Mouse (Mus musculus) intestine, embryonic 16.5 days (tissue): ENCODE results near the gene Odf3l2. TPM values are rescaled to one million over a fixed set of nuclear protein-coding genes. Genes with fewer than 3 reads are reported as not detected.
A peak's percentile ranks its signal among the peaks of the same experiment; 100 is the strongest.

Source experiments
- ATAC-seq: fragments of 200-750 bp; cut with Nextera tagmentation; 2 replicates; pipeline ENCODE4 v1.8.0; 2017; ENCODE audit warnings: moderate TSS enrichment, moderate library complexity
- H3K27ac ChIP-seq: fragments of 300-500 bp; sonication (generic); 2 replicates; pipeline ENCODE4 v1.5.1; 2014; ENCODE audit warnings: mild to moderate bottlenecking, low read length
- H3K27me3 ChIP-seq: fragments of 300-500 bp; sonication (generic); replicated peaks from 2 replicates; pipeline ENCODE4 v1.6.1; 2014; ENCODE audit warnings: low read length, control low read depth, mixed read lengths; ENCODE audit not compliant: control insufficient read depth, insufficient read depth
- H3K36me3 ChIP-seq: fragments of 300-500 bp; sonication (generic); 2 replicates; pipeline ENCODE4 v1.6.1; 2014; ENCODE audit warnings: low read length, control low read depth; ENCODE audit not compliant: control insufficient read depth, insufficient read depth
- H3K4me1 ChIP-seq: fragments of 300-500 bp; sonication (generic); 2 replicates; pipeline ENCODE4 v1.6.1; 2014; ENCODE audit warnings: low read length, control low read depth, mixed read lengths; ENCODE audit not compliant: control insufficient read depth, insufficient read depth
- H3K4me2 ChIP-seq: fragments of 300-500 bp; sonication (generic); 2 replicates; pipeline ENCODE4 v1.6.1; 2014; ENCODE audit warnings: low read depth, low read length, control low read depth
- H3K4me3 ChIP-seq: fragments of 300-500 bp; sonication (generic); 2 replicates; pipeline ENCODE4 v1.5.1; 2014; ENCODE audit warnings: mild to moderate bottlenecking, low read length
- H3K9ac ChIP-seq: fragments of 300-500 bp; sonication (generic); 2 replicates; pipeline ENCODE4 v1.6.1; 2014; ENCODE audit warnings: low read depth, low read length
- H3K9me3 ChIP-seq: fragments of 300-500 bp; sonication (generic); 2 replicates; pipeline ENCODE4 v1.6.1; 2016; ENCODE audit warnings: low read length, control low read depth; ENCODE audit not compliant: control insufficient read depth
- WGBS: fragments of 180-500 bp; shearing (Covaris S2); extraction: QIAGEN DNeasy Blood & Tissue Kit; methylation state at CpG from one replicate; pipeline ENCODE4 v1.1.7; 2014; 5-methylcytosine and 5-hydroxymethylcytosine counted together
- polyA plus RNA-seq: library from polyadenylated mRNA; unstranded; fragments of >200 nt; fragmentation: Nextera tagmentation; extraction: Ambion mirVana; gene quantifications from 2 replicates; pipeline ENCODE4 v1.2.1, GENCODE M21; 2015

The Odf3l2 gene
- polyA plus RNA-seq, 1 experiment from 2014 or later, result not detected

GRCm38 (mm10) chr10:79615860-79616259, 29.7 kb downstream of the Odf3l2 start:
- Histone ChIP-seq H3K27me3 (peaks cover 21% of the 10 kb centered on the region), H3K9ac (no peak overlapping the region), H3K4me2 (no peak overlapping the region), H3K36me3 (0 out of 2 replicates have a peak, but pooled peaks cover 3% of the 10 kb centered on the region), H3K27ac (peak overlapping the region; percentile 23; the same call in 1 of the 2 replicates), H3K9me3 (no peaks in the 10 kb centered on the region), H3K4me1 (peaks cover 12% of the 10 kb centered on the region), H3K4me3 (no peak overlapping the region)
- WGBS, result 4% methylated on average over 8 of the region's 8 CpGs
- ATAC-seq, result peak; percentile 39

DNA sequence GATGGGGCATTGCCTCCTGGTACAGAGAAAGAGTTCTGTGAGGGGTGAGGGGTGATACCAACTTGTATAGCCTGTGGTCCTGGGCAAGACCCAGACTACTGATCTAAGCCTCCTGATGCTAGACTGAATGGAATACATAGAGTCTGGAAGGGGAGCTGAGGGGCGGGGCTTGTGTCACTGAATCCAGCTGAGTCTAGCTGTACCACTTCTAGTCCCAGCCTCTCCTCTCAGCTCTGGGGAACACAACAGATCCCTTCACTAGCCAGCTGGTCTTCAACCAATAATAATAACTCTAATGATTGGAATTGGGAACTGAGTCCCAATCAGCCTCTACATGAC, 31.3 kb downstream of the Odf3l2 start:
- Histone ChIP-seq H3K36me3 (no peaks in the 10 kb centered on the region), H3K4me1 (peaks cover 12% of the 10 kb centered on the region), H3K9me3 (no peaks in the 10 kb centered on the region), H3K27me3 (peaks cover 21% of the 10 kb centered on the region), H3K9ac (no peak overlapping the region), H3K4me3 (peak overlapping the region; percentile 62), H3K4me2 (peak overlapping the region; percentile 98), H3K27ac (no peak overlapping the region)
- no peak; the same call in 1 of the 2 replicates for ATAC-seq
- WGBS, result 89% methylated on average over 1 of the region's 1 CpGs

GRCm38 (mm10) chr10:79613578-79614304, 31.8 kb downstream of the Odf3l2 start, which contains the start of gene C2cd4c:
C2cd4c (minus strand) TSS chr10:79614025.
- Histone ChIP-seq H3K4me1 (peaks cover 12% of the 10 kb centered on the region), H3K27me3 (peaks cover 21% of the 10 kb centered on the region), H3K9me3 (no peaks in the 10 kb centered on the region), H3K36me3 (no peaks in the 10 kb centered on the region), H3K27ac (no peak within 1 kb of the TSS), H3K4me2 (peak within 1 kb of the TSS; percentile 98), H3K4me3 (peak within 1 kb of the TSS; percentile 62), H3K9ac (peak within 1 kb of the TSS; percentile 70)
- WGBS, result 1% methylated on average over 60 of the region's 60 CpGs
- ATAC-seq, result peak; percentile 89

DNA sequence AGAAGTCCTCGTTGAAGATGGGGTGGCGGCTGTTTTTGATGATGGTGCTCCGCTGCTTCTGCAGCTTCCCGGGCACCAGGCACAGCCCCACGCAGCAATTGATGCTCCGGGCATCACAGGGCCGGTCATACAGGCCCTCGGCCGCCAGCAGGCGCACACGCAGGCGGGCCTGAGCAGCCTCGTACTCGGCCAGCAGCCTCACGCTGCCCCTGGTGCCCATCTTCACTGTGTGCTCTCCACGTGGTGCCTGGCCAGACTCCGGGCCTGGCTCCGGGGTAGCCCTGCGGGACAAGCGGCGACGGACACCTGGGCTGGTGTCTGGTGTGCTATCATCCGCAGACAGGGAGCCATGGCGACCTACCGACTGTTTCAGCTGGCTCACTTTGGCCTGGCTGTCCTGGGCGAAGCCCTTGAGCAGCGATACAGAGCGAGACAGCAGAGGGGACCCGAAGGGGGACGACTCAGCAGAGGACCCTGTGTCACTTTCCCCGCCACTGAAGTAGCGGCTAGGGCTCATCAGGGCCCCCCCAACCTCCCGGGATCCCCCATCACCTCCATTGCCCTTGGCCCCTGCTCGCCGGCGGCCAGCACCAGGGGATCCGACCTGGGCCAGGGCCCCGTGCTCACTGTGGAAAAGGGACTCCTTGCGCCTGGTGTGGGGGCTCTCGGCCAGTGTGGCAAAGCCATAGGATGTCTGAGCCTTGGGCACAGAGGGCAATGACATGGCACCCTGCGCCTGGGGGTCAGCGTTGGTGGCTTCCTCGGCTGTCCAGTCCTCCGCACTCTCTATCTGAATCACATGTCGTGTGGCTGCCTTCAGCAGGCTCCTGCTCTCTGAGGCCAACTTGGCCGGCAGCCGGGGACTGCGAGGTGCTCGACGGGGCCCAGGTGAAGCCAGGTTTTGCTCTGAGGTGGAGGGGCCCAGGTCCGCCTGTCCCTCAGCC, 33.1 kb downstream of the Odf3l2 start:
- 23% methylated on average over 51 of the region's 51 CpGs for WGBS
- Histone ChIP-seq H3K4me1 (peaks cover 12% of the 10 kb centered on the region), H3K4me2 (peak overlapping the region; percentile 27; the same call in 1 of the 2 replicates), H3K36me3 (no peaks in the 10 kb centered on the region), H3K27me3 (peaks cover 23% of the 10 kb centered on the region), H3K27ac (no peak overlapping the region), H3K9ac (no peak overlapping the region; the same call in 1 of the 2 replicates), H3K4me3 (peak overlapping the region; percentile 12; the same call in 1 of the 2 replicates), H3K9me3 (no peaks in the 10 kb centered on the region)
- ATAC-seq, result no peak

DNA sequence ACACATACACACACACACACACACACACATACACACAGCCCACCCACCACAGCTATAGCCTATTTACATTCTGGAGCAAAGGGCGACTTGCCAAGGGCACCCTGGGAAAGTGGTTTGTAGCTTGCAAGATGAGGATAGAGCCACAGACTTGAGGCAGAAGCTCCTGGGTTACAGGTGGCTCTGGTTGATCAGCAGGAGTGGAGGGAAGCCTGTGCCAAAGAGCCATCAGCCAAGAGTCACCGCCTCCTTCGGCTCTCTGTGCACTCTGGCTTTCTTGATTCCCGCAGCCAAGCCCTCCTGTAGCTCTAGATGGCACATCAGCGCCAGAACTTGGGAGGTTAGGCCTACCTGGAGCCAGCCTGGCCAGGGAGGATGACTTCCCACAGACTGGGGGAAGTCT, 34.2 kb downstream of the Odf3l2 start:
- no peak for ATAC-seq
- Histone ChIP-seq H3K4me3 (no peak overlapping the region), H3K4me1 (peaks cover 12% of the 10 kb centered on the region), H3K9ac (no peak overlapping the region), H3K36me3 (no peaks in the 10 kb centered on the region), H3K9me3 (no peaks in the 10 kb centered on the region), H3K4me2 (no peak overlapping the region), H3K27me3 (peaks cover 23% of the 10 kb centered on the region), H3K27ac (no peak overlapping the region)
- WGBS, result 40% methylated on average over 5 of the region's 5 CpGs

GRCm38 (mm10) chr10:79609276-79609675, 36.3 kb downstream of the Odf3l2 start:
- Histone ChIP-seq H3K4me1 (peaks cover 12% of the 10 kb centered on the region), H3K4me3 (no peak overlapping the region), H3K27ac (no peak overlapping the region), H3K9me3 (no peaks in the 10 kb centered on the region), H3K4me2 (no peak overlapping the region), H3K27me3 (peaks cover 23% of the 10 kb centered on the region), H3K9ac (no peak overlapping the region), H3K36me3 (no peaks in the 10 kb centered on the region)
- ATAC-seq, result no peak
- 81% methylated on average over 3 of the region's 3 CpGs for WGBS

DNA sequence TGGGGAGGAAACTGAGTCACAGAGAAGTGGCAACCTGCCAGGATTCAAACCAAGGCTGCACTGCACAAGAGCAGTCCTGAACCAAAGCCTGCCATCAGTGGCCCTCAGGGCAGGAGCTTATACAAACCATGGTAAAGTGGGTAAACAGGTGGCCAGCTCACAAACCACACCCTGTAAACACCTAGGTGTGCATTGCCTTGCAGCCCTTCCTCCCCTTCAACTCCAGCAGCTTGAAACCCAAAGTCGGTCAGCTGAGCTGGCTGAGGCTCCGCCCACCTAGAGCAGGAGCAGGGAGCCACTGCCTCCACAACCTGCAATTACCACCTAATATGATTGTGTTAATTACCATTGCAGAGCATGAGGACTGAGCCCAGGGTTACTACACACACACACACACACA, 37.6 kb downstream of the Odf3l2 start:
- Histone ChIP-seq H3K36me3 (no peaks in the 10 kb centered on the region), H3K27ac (no peak overlapping the region), H3K9ac (no peak overlapping the region), H3K4me3 (no peak overlapping the region), H3K4me2 (no peak overlapping the region), H3K27me3 (peaks cover 15% of the 10 kb centered on the region), H3K9me3 (no peaks in the 10 kb centered on the region), H3K4me1 (peaks cover 7% of the 10 kb centered on the region)
- peak; percentile 43 for ATAC-seq
- WGBS, result 40% methylated on average over 2 of the region's 2 CpGs

- 70% methylated on average over 4 of the region's 4 CpGs for WGBS
Observed at GRCm38 (mm10) chr10:79606537-79606936, 39.0 kb downstream of the Odf3l2 start.

GRCm38 (mm10) chr10:79597936-79598230, 47.7 kb downstream of the Odf3l2 start:
- ATAC-seq, result no peak
- Histone ChIP-seq H3K4me2 (no peak overlapping the region), H3K4me3 (no peak overlapping the region), H3K4me1 (no peaks in the 10 kb centered on the region), H3K9me3 (no peaks in the 10 kb centered on the region), H3K27me3 (no peaks in the 10 kb centered on the region), H3K27ac (no peak overlapping the region), H3K9ac (no peak overlapping the region), H3K36me3 (no peaks in the 10 kb centered on the region)
- WGBS, result 76% methylated on average over 4 of the region's 4 CpGs

More at GRCm38 (mm10) chr10:79606537-79606936, 39.0 kb downstream of the Odf3l2 start:
- no peak for ATAC-seq
- Histone ChIP-seq H3K4me2 (no peak overlapping the region), H3K4me1 (no peaks in the 10 kb centered on the region), H3K27ac (no peak overlapping the region), H3K9me3 (no peaks in the 10 kb centered on the region), H3K9ac (no peak overlapping the region), H3K4me3 (no peak overlapping the region), H3K36me3 (no peaks in the 10 kb centered on the region), H3K27me3 (0 out of 2 replicates have a peak, but pooled peaks cover 2% of the 10 kb centered on the region)
